Mouse (Mus musculus): ENCODE results near the gene Abcc2.

Gene Abcc2

DNA sequence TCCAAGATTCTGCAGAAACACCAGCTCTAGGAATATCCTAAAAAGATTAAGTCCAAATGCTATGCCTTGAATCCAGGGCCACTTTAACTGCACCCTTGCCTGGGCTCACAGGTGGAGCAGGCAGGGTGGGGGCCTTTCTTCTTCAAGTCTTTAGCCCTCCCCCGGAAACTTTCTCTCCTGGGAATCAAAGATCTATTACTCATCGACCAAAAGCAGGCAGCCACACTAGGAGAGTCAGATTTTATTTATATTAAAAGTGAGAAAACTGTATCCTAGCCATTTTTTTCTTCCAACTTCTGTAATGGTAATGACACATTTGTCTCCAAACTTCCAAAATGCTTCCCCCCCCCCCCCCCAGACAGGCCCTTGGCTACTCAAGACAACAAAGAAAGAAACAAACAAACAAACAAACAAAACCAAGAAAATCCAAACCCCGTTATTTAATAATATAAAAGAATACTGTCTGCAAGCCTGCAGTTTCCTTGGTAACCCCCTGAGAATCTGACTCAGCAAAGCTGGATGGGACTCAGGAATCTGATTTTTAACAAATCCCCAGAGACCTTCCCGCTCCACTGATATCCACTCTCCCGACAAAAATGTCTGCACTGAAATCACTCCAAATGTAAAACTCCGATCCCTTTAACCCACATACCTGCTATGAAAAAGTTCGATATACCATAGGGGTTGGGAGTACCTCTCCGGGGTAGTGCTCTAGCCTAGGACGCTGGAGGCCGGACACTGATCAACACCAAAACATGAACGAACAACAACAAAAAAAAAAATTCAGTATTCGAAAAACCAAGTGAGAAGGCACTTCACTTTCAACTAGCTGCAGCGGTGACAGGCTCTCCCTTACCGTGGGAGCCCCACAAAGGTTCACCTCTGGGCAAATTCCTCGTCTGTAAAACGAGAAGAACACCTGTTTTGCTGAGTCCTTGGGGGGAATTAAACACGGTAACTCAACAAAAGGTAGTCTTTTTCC is 96.4 kb downstream of the Abcc2 start:
- ChIA-PET CTCF (interaction anchor here in 2 of 4 experiments (1.2 to 2.7 kb wide), 3 partner anchors 11 to 29 kb away, joined by 3 to 7 read pairs (median 3); no protein-coding TSS in a partner anchor), POLR2A (interaction anchor here in 3 of 4 experiments (0.6 to 1.3 kb wide), 3 partner anchors 15 to 77 kb away, joined by 3 to 4 read pairs (median 3); no protein-coding TSS in a partner anchor)

DNA sequence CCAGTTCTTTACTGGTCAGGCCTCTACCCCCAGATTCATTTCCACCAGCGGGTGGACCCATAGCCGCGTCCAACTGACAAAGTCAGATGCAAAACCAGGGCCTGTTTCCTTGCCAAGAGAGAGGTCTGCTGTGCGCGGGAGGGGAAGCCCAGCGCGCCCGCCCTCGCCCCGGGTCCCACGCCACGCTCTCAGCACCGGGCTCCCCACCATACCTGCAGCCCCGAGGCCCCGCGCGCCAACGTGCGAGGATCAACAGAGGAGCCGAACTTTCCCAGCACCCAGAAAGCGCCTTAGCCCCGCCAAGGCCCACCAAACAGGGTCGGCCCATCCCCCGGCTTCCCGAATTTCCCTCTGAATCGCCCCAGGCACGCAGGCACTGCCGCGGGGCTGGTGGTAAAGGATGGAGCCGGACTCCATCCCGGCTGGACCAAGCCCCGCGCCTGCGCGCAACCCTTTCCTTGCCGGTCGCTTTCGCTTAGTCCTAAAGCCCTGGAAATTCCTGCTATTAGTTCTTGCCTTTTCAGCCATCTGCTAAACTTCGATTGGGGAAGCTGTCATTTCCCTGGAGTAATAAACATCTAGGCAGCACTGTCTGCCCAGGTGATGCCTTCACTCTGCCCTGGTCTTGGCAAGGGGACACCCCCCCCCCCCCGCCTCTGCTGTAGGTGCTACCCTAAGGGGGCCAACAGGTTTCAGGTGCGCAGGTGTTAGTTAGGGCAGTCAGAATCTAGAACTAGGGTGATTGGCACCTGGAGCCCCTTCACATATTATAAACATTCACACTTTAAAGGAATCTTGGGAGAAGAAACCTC is 97.6 kb downstream of the Abcc2 start:
- POLR2A ChIA-PET, result interaction anchor here in 2 of 4 experiments (0.6 to 1.6 kb wide), 11 partner anchors 10 to 226 kb away, joined by 3 to 9 read pairs (median 3); partner anchors contain the start of gene Slc25a28 (in 1 of the 2)
- CTCF ChIA-PET, result interaction anchor here in 3 of 4 experiments (0.7 to 2.7 kb wide), 7 partner anchors 13 to 64 kb away, joined by 3 to 7 read pairs (median 3); no protein-coding TSS in a partner anchor

DNA sequence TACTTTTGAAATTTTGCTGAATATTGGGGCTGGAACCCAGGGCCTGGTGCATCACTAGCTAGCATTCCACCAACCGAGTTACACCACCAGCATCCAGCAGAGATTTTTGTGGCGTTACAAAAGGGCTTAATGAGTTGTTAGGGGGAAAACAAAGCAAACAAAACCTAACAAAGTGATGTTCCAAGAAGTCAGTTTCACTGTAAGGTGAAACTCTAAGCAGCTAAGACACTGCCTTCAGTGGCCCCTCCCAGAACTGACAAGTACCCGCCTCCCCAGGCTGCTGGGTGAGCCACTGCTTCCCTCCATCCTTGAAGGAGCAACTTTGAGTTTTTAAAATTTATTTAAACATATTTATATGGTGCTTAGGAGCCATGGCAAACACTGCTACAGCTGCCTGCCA is 98.4 kb downstream of the Abcc2 start:
- ChIA-PET POLR2A (interaction anchor here in 3 of 4 experiments (0.6 to 1.6 kb wide), 9 partner anchors 10 to 205 kb away, joined by 3 to 9 read pairs (median 3); partner anchors contain the start of gene Slc25a28 (in 1 of the 3)), CTCF (interaction anchor here in 2 of 4 experiments (0.9 to 2.7 kb wide), 4 partner anchors 26 to 37 kb away, joined by 3 to 7 read pairs (median 3); no protein-coding TSS in a partner anchor)

DNA sequence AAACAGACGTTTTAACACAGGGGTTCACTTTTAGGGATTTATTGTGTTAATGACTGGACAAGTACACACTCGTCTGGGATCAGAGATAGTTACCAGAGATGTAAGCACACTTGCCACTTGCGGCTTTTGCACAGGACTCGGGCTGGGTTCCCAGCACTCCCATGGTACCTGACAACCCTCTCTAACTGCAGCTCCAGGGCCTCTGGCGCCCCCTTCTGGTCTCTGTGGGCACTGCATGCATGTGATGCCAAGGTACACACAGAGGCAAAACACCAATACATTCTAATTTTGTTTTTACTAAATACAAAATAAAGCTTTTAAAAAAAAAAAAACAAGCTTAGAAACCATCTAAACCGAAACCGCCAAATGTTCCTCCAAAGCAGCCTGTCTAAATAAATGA is 99.6 kb downstream of the Abcc2 start:
- POLR2A ChIA-PET, result interaction anchor here in 2 of 4 experiments (0.6 to 1.5 kb wide), 4 partner anchors 9 to 889 kb away, joined by 3 to 6 read pairs (median 4); no protein-coding TSS in a partner anchor
- CTCF ChIA-PET, result interaction anchor here (0.6 to 2.6 kb wide), 16 partner anchors 9 to 926 kb away, joined by 3 to 9 read pairs (median 4); no protein-coding TSS in a partner anchor

DNA sequence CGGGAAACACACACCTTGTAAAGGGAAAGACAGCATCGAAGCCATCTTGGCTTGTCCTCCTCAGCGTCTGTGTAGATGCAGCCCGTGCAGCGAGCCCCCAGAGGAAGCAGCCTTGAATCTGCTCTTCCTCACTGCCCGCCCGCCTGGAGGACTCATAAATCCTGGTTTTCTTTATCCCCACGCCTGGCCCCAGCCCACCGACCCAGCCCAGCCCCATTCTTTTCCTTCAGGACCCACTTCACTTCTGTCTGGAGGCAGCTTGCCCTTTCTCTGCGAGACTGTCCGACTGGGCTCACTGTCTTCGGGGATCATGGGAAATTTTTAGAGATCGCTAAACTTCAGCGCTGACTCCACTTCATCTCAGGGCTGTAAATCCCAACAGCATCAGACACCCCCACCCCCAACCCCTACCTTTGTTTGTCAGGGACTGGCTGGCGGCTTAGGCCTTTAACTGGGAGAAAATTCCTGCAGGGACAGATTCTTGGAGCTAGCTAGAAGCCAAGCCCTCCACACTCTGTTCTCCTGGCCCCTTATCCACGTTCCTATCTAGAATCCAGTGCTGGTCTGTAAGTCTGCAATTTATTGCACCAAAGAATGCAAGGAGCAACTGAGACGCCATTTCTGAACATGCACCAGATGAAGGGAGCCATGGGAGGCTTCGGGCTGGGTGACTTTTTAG is 101.0 kb downstream of the Abcc2 start:
- POLR2A ChIA-PET, result interaction anchor here in 3 of 4 experiments (0.5 to 1.2 kb wide), 5 partner anchors 8 to 419 kb away, joined by 3 to 4 read pairs (median 3); no protein-coding TSS in a partner anchor
- CTCF ChIA-PET, result interaction anchor here in 1 of 4 experiments (2.6 kb wide), 1 partner anchor 23 kb away, joined by 9 read pairs; no protein-coding TSS in a partner anchor

DNA sequence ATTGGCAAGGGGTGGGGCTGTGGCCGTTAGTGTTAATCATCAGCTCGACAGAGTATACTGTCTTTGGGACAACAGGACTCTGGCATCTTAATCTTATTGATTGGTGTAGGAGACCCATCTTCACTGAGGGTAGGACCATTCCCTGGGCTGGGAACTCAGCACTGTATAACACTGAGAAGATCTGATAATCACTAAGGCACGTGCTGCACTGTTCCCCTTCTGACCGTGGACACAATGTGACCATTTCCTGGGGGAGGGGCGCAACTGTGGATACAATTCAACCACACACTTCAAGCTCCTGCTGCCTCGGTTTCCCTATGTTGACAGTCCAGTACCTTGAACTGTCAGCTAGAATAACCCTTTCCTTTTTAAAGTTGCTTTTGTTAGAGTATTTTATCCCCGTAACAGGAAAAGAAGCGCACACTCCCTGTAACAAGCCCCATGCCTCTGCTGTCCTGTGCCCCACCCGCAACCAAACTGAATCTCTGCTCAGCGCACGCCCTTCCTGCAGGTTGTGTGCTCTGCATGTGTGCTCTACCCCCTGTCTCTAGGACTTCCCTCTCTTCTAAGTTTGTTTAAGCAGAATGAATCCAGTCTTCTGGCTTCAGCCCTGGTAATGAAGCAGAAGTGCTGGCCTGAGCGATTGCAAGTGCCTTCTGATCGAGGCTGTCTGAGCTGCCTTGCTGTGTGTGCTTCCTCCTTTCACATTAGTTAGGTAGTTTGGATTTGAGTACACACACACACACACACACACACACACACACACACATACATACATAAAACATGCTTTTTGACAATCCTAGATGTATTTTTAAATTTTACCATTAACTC is 102.9 kb downstream of the Abcc2 start:
- ChIA-PET POLR2A (interaction anchor here in 2 of 4 experiments (1.2 to 1.6 kb wide), 5 partner anchors 9 to 210 kb away, joined by 3 to 6 read pairs (median 3); partner anchors contain the start of gene Slc25a28 (in 1 of the 2)), CTCF (interaction anchor here in 2 of 4 experiments (0.7 to 1.2 kb wide), 3 partner anchors 9 to 77 kb away, joined by 3 to 4 read pairs (median 3); no protein-coding TSS in a partner anchor)

DNA sequence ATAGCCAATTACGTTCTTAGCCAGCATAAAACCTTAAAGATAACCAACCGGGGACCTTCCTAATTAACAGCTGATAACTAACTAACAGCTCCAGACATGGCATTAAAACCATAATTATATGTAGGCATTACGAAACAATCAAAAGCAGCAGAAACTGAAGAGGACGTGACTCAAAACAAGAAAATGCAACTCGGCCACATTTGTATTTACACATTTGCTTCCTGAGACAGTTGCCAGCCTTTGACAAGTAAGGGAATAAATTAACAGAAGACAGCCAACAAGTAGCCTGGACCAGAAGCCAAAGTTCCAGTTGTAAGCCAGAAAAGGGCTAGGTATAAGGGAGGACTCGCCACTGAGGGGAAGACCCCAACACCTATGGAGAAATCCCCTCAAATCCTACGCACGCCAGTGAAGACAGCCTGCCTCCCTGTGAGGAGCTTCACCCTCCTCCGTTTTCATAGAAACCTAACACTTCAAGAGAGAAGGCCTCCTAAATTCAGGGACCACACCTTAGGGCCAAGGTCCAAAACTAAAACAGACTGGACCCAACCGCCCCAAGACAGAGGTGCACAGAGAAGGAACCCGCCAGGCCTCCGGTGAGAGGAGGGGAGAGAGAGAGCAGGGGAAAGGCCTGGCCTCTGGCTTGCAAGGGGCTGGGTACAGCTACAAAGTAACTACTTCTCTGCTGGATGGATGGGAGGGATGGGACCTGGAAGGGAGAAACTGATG is 104.5 kb downstream of the Abcc2 start:
- POLR2A ChIA-PET, result interaction anchor here in 3 of 4 experiments (0.5 to 1.5 kb wide), 10 partner anchors 10 to 1131 kb away, joined by 3 to 6 read pairs (median 4); partner anchors contain the start of gene Slc25a28 (in 1 of the 3)
- CTCF ChIA-PET, result interaction anchor here in 2 of 4 experiments (0.7 to 2.0 kb wide), 5 partner anchors 21 to 1623 kb away, joined by 3 to 9 read pairs (median 3); no protein-coding TSS in a partner anchor

DNA sequence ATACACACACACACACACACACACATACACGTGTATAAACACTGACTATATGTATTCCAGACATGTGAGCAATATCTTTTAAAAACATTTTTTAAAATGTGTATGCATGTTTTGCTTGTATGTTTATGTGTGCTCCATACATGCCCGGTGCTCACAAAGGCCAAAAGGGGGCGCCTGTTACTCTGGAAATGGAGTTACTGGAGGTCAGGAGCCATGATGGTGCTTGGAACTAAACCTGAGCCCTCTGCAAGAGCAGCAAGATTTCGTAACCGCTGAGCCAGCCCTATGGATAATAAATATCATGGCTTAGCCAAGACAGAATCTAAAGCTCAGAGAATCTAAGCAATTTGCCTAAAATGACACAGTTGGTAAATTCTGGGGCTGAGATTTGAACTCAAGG is 105.2 kb downstream of the Abcc2 start:
- CTCF ChIA-PET, result interaction anchor here in 2 of 4 experiments (0.7 to 2.0 kb wide), 3 partner anchors 20 to 1624 kb away, joined by 3 to 9 read pairs (median 3); no protein-coding TSS in a partner anchor

DNA sequence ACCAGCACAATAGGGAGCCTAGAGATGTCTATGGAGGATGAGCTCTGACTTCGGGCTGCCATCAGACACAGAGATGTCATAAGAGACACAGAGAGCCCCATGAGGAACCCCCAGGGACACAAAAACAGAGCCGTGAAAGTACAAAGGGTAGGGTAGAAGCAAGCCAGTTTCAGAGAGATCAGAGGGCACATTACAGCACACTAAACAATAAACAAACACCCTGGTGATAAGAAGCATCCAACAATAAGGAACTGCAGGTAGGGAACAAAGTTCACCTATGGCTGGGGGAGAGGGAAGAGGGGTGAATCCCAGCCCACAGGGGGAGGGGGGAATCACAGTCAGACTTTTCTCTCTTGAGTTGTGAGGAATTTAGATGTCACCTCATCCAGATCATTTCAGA is 105.7 kb downstream of the Abcc2 start:
- CTCF ChIA-PET, result interaction anchor here in 1 of 4 experiments (1.6 to 2.0 kb wide), 2 partner anchors 19 to 31 kb away, joined by 3 to 9 read pairs; no protein-coding TSS in a partner anchor
- POLR2A ChIA-PET, result interaction anchor here in 2 of 4 experiments (0.6 to 1.5 kb wide), 4 partner anchors 9 to 221 kb away, joined by 3 to 6 read pairs (median 4); no protein-coding TSS in a partner anchor

More for the DNA sequence above, 105.2 kb downstream of the Abcc2 start:
- POLR2A ChIA-PET, result interaction anchor here in 3 of 4 experiments (0.5 to 1.5 kb wide), 7 partner anchors 9 to 1130 kb away, joined by 3 to 6 read pairs (median 4); no protein-coding TSS in a partner anchor
